Mouse (Mus musculus): ENCODE measurements at regions not wholly inside any gene's neighbourhood (a gene's known extent, or its start where the extent isn't known, plus 50 kb on each side); places are given as distances from the start of the nearest gene placed in this dataset.
A peak's percentile ranks its signal among the peaks of the same experiment; 100 is the strongest.

- TF ChIP-seq EP300 (IDR thresholded peaks at IDR 0.05; ENCODE audit: insufficient read depth, low read depth, low read length) (no peak), POLR2A (IDR thresholded peaks at IDR 0.05; ENCODE audit: insufficient read depth, low read length) (no peak), CTCF (IDR thresholded peaks at IDR 0.05; ENCODE audit: low read depth, low read length) (no peak)
- no peaks in the 10 kb centered on the region for H3K9me3 ChIP-seq (replicated peaks; ENCODE audit: control insufficient read depth, insufficient read depth, low read length, poor library complexity, severe bottlenecking)
- no peak overlapping the region for H3K9ac ChIP-seq (ENCODE audit: low read depth, poor library complexity, severe bottlenecking)
- H3K27ac ChIP-seq (ENCODE audit: insufficient read depth, low read length) = no peak overlapping the region
- no peaks in the 10 kb centered on the region for H3K36me3 ChIP-seq (ENCODE audit: control insufficient read depth, insufficient read depth, low read length, poor library complexity, severe bottlenecking)
- no peaks in the 10 kb centered on the region for H3K27me3 ChIP-seq (ENCODE audit: control insufficient read depth, insufficient read depth, low read length, poor library complexity, severe bottlenecking)
- H3K4me3 ChIP-seq (ENCODE audit: low read depth, low read length) = no peak overlapping the region
- no peaks in the 10 kb centered on the region for H3K4me1 ChIP-seq (ENCODE audit: control insufficient read depth, insufficient read depth, low read length)
Observed at GRCm38 (mm10) chr5:106003321-106004291, 127.2 kb downstream of the Zfp326 start.

GRCm38 (mm10) chr5:106002330-106002729, 126.0 kb downstream of the Zfp326 start:
- Histone ChIP-seq H3K9me3 (replicated peaks; ENCODE audit: control insufficient read depth, insufficient read depth, low read length, poor library complexity, severe bottlenecking) (no peaks in the 10 kb centered on the region), H3K4me1 (ENCODE audit: control insufficient read depth, insufficient read depth, low read length) (no peaks in the 10 kb centered on the region), H3K27me3 (ENCODE audit: control insufficient read depth, insufficient read depth, low read length, poor library complexity, severe bottlenecking) (no peaks in the 10 kb centered on the region), H3K36me3 (ENCODE audit: control insufficient read depth, insufficient read depth, low read length, poor library complexity, severe bottlenecking) (no peaks in the 10 kb centered on the region), H3K9ac (ENCODE audit: low read depth, poor library complexity, severe bottlenecking) (no peak overlapping the region), H3K27ac (ENCODE audit: insufficient read depth, low read length) (no peak overlapping the region), H3K4me3 (ENCODE audit: low read depth, low read length) (no peak overlapping the region)
- TF ChIP-seq CTCF (IDR thresholded peaks at IDR 0.05; ENCODE audit: low read depth, low read length) (peak; percentile 13), POLR2A (IDR thresholded peaks at IDR 0.05; ENCODE audit: insufficient read depth, low read length) (no peak), EP300 (IDR thresholded peaks at IDR 0.05; ENCODE audit: insufficient read depth, low read depth, low read length) (no peak)

GRCm38 (mm10) chr5:105994218-105994617, 117.9 kb downstream of the Zfp326 start:
- Histone ChIP-seq H3K27me3 (ENCODE audit: control insufficient read depth, insufficient read depth, low read length, poor library complexity, severe bottlenecking) (no peaks in the 10 kb centered on the region), H3K36me3 (ENCODE audit: control insufficient read depth, insufficient read depth, low read length, poor library complexity, severe bottlenecking) (no peaks in the 10 kb centered on the region), H3K9me3 (replicated peaks; ENCODE audit: control insufficient read depth, insufficient read depth, low read length, poor library complexity, severe bottlenecking) (no peaks in the 10 kb centered on the region), H3K4me3 (ENCODE audit: low read depth, low read length) (no peak overlapping the region), H3K4me1 (ENCODE audit: control insufficient read depth, insufficient read depth, low read length) (no peaks in the 10 kb centered on the region), H3K9ac (ENCODE audit: low read depth, poor library complexity, severe bottlenecking) (no peak overlapping the region), H3K27ac (ENCODE audit: insufficient read depth, low read length) (no peak overlapping the region)
- TF ChIP-seq POLR2A (IDR thresholded peaks at IDR 0.05; ENCODE audit: insufficient read depth, low read length) (no peak), EP300 (IDR thresholded peaks at IDR 0.05; ENCODE audit: insufficient read depth, low read depth, low read length) (no peak), CTCF (IDR thresholded peaks at IDR 0.05; ENCODE audit: low read depth, low read length) (no peak)

- no peaks in the 10 kb centered on the region for H3K4me1 ChIP-seq (ENCODE audit: control insufficient read depth, insufficient read depth, low read length)
- no peak overlapping the region for H3K4me3 ChIP-seq (ENCODE audit: low read depth, low read length)
- no peaks in the 10 kb centered on the region for H3K27me3 ChIP-seq (ENCODE audit: control insufficient read depth, insufficient read depth, low read length, poor library complexity, severe bottlenecking)
- no peak for TF ChIP-seq POLR2A (IDR thresholded peaks at IDR 0.05; ENCODE audit: insufficient read depth, low read length)
- no peak for TF ChIP-seq CTCF (IDR thresholded peaks at IDR 0.05; ENCODE audit: low read depth, low read length)
- TF ChIP-seq EP300 (IDR thresholded peaks at IDR 0.05; ENCODE audit: insufficient read depth, low read depth, low read length) = no peak
- no peaks in the 10 kb centered on the region for H3K9me3 ChIP-seq (replicated peaks; ENCODE audit: control insufficient read depth, insufficient read depth, low read length, poor library complexity, severe bottlenecking)
- H3K36me3 ChIP-seq (ENCODE audit: control insufficient read depth, insufficient read depth, low read length, poor library complexity, severe bottlenecking) = no peaks in the 10 kb centered on the region
- H3K9ac ChIP-seq (ENCODE audit: low read depth, poor library complexity, severe bottlenecking) = no peak overlapping the region
- no peak overlapping the region for H3K27ac ChIP-seq (ENCODE audit: insufficient read depth, low read length)
Observed at GRCm38 (mm10) chr5:105993066-105993760, 116.8 kb downstream of the Zfp326 start.

GRCm38 (mm10) chr5:105990777-105991176, 114.4 kb downstream of the Zfp326 start:
- H3K9ac ChIP-seq (ENCODE audit: low read depth, poor library complexity, severe bottlenecking) = no peak overlapping the region
- TF ChIP-seq POLR2A (IDR thresholded peaks at IDR 0.05; ENCODE audit: insufficient read depth, low read length) = no peak
- TF ChIP-seq EP300 (IDR thresholded peaks at IDR 0.05; ENCODE audit: insufficient read depth, low read depth, low read length) = no peak
- no peak for TF ChIP-seq CTCF (IDR thresholded peaks at IDR 0.05; ENCODE audit: low read depth, low read length)
- H3K4me1 ChIP-seq (ENCODE audit: control insufficient read depth, insufficient read depth, low read length) = no peaks in the 10 kb centered on the region
- H3K4me3 ChIP-seq (ENCODE audit: low read depth, low read length) = no peak overlapping the region
- no peaks in the 10 kb centered on the region for H3K36me3 ChIP-seq (ENCODE audit: control insufficient read depth, insufficient read depth, low read length, poor library complexity, severe bottlenecking)
- no peaks in the 10 kb centered on the region for H3K9me3 ChIP-seq (replicated peaks; ENCODE audit: control insufficient read depth, insufficient read depth, low read length, poor library complexity, severe bottlenecking)
- H3K27me3 ChIP-seq (ENCODE audit: control insufficient read depth, insufficient read depth, low read length, poor library complexity, severe bottlenecking) = no peaks in the 10 kb centered on the region
- H3K27ac ChIP-seq (ENCODE audit: insufficient read depth, low read length) = no peak overlapping the region
